Mouse (Mus musculus) C2C12 (cell line): ENCODE measurements around the gene Supt3.
A peak's percentile ranks its signal among the peaks of the same experiment; 100 is the strongest.

ENCODE experiments used
- CTCF ChIP-seq: IDR thresholded peaks from one replicate; pipeline ENCODE4 v1.5.1; 2011; ENCODE audit not compliant: control insufficient read depth, insufficient read depth, insufficient read length
- MAX ChIP-seq: IDR thresholded peaks from one replicate; pipeline ENCODE4 v1.6.1; 2011; ENCODE audit warnings: mild to moderate bottlenecking, control low read depth
- MYOD1 ChIP-seq: IDR thresholded peaks from one replicate; pipeline ENCODE4 v1.6.1; 2011; ENCODE audit warnings: low read depth; ENCODE audit not compliant: control insufficient read depth, insufficient read length
- USF1 ChIP-seq: IDR thresholded peaks from one replicate; pipeline ENCODE4 v1.6.1; 2011; ENCODE audit warnings: low read depth, mild to moderate bottlenecking, control low read depth, moderate library complexity

DNA sequence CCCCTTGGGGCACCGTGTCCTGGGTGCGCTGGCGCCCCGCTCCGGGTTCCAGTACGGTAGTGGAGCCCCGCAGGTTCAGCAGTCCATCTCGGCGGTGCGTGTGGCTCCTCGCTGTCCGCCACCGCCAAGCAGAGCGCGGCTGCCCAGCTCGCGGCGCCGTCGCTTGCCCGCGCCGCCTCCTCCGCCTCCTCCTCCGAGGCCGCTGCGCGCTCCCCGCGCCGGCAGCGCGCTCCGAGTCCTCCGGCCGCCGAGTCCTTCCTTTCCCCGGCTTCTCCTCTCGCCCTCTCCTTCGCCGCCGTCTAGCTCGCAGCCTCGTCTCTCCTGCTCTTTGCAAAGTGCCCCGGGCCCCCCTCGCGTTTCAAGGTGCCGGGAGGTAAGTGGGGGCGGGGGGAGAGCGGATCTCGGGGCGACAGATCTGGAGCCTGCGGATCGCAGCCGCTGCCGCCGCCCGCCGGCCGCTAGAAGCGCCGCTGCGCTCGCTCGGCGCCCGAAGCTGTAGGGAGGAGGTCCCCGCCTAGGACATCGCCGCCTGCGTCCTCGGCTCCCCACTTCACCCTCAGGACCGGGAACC lies 40.9 kb upstream of the Supt3 start:
- TF ChIP-seq USF1, result no peak
- TF ChIP-seq CTCF, result peak; percentile 57
- no peak for TF ChIP-seq MAX
- TF ChIP-seq MYOD1, result no peak
